Mouse (Mus musculus) B cell, adult 2 months (primary cell): ENCODE data around the gene Kmt2b.

Source experiments
- DNase-seq, 2 experiments: peaks; one replicate each; pipeline ENCODE4 v3.0.0; 2022

Gene Kmt2b

DNA sequence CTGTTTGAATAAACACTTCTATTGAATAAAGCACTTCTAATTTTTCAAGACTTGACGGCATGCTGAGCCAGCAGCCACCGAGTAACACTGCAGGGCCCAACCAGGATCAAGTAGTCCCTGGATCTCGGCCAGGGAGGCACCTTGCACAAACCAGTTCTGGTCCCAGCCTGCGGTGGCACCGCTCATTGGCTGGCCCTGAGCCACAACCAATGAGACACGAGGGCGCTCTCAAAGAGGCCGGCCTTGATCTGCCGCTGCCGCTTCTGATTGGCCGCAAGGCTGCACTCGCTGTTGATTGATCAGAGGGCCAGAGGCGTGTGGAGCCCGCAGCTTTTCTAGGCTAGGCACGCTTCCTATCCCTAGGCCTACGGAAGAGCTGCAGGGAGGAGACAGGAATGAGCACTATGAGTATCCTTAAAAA, 11.4 kb upstream of the Kmt2b start:
- DNase-seq = peak; percentile 48 to 51

DNA sequence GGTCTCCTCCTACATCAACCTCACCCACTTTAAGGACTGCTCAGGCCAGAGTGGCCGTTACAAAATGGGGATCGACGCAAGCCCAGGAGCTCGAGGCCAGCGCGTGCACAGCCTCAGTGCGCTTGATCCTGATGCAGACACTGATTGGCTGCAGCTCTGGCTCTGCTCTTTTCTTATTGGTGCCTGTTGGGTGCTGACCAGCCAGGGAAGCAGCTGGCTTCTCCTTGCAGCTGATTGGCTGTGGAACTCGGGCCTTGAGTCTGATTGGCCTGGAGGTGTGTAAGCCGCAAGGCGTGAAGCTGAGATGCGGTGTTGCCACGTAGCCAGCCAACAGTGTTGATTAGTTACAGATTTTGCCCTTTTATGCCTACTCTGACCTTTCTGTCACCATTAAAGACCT, 10.3 kb upstream of the Kmt2b start, which contains the start of gene Zbtb32:
TSS of gene Zbtb32 (minus strand) at position 124 of the 400 bp plus-strand sequence.
- no peak for DNase-seq

DNA sequence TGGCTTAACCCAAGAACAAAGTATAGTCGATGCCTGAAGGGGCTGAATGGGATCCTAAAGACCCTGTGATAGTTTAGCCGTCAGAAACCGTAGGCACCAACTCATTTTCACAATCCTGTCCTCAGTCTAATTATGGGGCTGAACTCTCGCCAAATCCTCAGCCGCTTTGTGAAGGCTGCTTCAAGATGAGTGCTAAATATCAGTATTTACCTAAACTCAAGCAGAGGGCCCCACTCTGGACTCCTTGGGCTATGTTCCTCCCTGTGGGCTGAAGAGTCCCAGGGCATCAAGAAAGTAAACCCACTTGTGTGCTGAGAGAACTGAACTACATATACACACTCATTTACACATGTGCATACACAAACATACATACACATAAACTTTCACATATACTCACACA, 8.3 kb upstream of the Kmt2b start:
- no peak for DNase-seq

DNA sequence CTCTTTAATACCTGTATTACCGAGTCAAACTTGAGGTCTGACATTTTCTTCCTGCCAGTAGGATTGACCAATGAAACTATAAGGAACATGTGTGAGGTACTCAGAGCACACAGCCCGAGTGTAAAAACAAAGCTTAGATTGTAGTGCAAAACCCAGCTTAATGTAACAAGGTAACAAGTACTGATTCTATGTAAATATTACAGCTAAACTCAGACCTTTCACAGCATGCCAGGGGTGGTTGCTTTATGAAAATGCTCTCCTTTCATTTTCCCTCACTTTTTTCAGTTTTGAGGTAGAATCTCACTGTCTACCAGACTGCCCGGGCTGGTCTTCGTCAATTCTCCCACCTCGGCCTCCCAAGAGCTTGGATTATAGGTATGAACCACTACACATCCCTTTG, 7.6 kb upstream of the Kmt2b start:
- no peak for DNase-seq

DNA sequence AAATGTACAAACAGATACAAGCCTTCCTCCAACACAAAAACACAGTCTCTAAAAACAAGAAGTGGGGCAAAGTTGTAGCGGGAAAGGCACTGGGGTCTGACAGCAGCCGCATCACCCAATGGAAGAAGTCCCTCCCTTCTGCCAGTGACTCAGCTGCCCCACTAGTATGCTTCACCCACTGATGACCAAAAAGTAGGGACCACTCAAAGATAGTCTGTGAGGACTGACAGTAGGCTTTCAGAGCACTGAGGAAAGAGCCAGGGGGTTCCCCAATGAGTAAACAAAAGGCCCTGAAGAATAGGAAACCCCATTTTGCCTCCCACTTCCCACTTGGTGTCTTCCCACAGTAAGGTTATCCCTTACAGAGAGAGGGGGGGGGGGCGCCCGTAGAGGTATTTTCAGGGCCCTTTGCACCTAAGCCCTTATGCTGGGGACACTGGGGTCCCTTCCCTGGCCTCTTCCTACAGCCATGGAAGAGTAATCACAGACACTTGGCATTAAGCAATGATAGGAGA, 6.0 kb upstream of the Kmt2b start:
- DNase-seq = peak; percentile 23 to 34

DNA sequence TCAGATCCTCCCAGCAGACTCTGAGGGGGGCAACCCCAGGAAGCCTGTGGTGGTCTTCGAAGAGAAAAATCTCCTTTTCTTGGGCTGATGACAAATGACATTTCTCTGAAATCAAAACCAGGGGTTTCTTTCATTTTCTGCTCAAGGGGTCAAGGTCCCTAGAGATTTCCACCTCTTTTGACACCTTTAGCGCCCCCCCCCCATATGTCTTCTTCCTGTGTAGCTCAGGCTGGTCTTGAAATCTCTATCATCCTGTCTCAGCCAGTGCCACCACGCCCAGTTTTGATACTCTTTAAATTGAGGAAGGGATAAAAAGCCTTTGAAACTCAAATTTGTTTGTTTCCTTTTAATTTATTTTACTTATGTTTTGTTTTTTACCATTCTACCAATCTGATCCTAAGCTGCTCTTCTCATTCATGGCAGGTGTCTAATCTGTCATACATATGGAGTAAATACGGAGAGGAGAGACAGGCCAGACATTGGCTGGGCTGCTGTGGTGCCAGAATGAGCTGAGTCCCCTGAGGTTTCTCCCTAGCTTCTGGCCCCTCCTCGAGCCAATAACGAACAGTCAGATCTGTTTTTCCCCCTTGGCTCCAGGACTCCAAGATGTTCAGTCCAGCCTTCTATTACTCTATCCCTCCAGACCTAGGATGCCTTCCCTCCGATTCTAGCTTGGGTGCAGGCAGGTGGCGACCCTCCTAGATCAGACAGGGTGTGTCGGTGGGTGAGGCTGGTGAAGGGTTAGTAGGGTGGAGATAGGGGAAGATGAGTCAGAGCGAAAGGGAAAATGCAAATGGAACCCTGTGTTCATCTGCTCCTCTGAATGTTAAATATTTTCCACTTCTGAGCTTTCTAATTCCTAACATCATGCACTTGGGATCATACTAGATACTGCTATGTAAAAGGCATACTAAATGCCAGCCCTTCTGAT, 5.3 kb upstream of the Kmt2b start:
- peak; percentile 34 for DNase-seq

DNA sequence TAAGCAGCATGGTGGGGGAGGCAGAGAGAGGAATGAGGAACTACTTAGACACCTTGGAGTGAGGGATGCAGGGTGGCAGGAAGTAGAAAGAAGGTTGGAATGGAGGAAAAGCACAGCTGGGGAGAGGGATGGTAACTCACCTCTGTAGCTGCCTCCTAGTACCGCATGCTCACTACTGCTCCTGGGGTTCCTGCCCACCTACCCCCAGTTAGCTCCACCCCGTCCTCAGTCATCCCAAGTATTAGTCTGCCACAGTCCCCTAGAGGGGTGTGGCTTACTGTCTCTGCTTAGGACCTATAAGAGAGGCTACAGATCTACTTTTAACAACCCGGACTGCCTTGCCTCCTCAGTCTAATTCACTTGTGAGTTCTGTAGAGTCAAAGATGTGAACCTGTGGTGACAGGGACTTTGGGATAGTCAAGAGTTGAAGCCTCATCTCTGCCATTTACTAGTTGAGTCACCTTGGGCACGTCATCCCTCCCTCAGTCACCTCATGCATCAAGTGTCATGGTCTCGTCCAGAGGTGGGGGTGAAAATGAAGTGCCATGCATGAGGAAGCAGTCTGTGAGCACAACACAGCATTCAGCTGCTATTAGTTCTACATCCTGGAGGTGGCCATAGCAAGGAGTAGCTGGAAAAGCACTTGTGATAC, 4.4 kb upstream of the Kmt2b start:
- peak in 1 of 2 experiments; percentile 11 for DNase-seq

DNA sequence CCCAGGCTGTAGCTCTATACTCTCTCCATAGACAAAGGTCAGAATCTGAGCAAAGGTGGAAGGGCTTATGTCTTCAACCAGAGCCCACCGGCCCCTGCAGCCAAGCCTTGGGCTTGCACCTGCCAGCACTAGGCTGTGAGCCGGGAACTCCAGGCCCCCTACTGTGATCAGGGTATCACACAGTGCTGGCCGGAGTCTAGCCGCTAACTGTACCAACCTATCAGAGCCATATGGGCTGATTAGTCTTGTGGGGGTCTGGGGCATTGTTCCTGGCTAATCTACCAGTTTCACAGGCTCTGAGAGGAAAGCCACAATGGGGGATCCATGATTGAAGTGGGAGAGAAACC, 3.1 kb upstream of the Kmt2b start:
- DNase-seq = no peak

DNA sequence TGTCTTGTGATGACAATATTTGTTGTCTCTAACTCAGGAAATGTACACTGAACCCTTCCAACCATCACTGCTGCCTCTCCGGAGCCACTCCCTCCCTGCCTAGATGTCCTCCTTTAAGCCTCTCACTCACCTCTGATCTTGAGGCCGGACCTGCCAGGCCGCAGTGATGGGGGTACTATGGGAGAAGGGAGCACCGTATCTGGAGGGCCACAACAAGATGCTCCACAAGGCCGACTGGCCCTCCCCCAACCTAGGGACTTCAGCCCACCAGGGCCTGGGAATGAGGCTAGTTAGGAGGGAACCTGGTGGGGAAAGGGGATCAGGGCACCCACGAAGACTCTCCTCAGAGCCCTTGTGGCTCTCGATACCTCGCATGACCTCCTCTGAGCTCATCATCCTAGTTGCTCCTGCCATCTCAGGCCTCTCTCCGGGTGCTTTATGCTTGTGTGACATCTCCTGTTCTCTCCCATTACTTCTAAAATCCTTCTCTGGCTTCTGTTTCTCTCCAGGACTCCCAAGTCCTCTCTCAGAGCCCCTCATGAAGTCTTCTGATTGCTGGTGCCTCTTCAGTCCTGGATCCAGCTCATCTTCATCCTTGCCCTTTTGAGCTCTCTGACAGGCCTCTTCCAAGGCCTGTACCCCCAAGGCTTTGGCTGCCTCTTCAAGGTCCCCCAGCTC, 2.5 kb upstream of the Kmt2b start:
- DNase-seq = no peak

DNA sequence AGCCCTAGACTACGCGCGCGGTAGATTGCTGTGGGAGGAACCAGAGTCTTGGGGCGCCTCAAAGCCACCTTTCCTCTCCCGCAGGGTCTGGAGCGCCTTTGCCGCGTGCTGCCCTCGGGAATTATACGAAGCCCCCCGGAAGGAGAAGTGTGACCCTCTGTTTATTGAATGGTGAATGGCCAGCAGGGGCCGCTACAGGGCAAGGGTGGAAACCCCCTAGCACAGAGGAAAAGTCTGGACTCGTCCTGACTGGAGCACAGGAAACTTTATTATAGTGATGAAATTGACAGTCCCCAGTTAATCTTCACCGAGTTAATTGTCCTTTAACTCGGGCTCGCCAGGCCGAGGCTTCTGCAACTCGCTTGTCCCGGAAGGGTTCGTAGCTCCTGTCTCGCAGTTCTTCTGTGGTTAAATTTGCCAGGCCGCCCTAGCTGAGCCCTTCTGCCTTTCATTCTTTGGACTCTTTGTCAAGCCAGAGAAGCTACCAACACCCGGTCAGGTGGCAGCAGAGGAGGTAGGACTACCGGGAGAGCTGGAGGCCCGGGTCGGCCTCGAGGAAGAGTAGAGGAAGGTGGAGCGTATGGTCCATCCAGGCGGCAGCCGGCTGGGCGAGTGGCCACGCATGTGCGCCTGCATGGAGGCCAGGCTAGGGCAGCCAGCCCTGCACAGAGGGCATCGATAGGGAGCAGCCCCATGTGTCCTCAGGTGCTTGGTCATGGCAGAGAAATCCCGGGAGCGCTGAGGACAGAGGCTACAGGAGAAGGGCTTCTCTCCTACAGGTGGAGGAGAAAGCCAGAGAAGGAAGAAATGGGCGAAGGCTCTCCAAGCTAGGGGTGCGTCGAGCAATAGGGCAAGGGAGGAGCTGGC, 1.1 kb upstream of the Kmt2b start:
- peak; percentile 79 to 83 for DNase-seq

DNA sequence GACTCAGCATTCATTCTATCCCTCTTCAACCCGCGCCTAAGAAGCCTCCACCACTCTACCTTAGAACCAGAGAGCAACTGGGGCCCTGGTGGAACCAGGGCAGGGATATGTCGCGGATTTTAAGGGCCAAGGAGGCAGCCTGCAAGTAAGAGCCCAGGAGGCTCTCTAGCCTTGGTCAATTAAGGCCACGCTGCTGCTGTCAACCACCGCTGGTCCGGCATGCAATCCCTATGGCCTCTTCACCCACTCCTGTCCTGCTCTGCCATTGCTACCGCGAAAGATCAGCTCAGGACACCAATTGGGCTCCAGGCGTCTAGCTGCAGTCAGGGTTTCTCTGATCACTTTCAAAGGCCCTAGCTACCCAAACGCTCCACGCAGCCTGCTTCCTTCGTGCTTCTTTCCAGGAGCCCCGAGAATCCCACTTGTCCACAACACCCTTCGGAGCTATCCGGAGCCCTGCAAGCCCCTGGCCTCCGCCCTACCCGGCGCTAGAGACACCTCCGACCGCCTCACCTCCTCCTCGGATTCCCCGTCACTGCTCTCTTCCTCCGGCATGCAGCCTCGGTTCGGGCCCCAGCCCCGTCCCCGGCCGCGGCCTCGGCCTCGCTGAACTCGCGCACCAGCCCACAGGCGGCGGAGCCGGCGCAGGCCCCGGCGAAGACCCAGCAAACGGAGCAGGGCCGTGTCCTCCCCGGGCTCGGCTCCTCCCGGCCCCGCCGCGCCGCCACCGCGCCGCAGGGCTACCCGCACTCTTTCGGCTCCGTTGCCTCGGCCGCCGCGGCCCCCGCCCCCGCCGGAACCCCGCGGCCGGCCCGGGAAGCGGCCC, 471 bp downstream of the Kmt2b start:
- DNase-seq = peak; percentile 60 to 61

DNA sequence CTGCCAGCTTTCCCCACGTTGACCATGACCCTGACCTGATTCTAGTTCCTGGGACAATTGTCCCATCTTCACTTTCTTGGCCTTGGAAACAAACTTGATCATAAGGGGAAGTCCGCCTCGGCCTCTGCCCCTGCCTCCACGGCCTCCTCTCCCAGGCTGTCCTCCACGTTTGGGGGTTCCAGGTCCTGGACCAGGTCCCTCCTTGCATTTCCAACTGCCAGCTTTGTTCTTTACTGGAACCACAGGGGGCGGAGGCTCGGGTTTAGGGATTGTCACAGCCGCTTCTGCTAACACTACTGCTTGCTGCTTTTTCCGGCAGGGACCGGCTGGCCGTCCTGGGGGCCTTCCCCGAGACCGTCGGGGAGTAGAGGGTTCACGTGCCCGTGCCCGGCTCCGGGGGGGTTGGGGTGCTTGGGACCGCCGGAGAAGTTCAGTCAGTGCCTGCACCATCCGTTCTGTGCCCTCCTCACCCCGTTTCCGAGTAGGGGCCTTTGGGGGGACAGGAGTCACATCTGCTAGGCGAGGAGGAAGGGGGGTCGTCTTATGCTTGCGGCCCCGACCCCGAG, 2.0 kb downstream of the Kmt2b start:
- DNase-seq = no peak

DNA sequence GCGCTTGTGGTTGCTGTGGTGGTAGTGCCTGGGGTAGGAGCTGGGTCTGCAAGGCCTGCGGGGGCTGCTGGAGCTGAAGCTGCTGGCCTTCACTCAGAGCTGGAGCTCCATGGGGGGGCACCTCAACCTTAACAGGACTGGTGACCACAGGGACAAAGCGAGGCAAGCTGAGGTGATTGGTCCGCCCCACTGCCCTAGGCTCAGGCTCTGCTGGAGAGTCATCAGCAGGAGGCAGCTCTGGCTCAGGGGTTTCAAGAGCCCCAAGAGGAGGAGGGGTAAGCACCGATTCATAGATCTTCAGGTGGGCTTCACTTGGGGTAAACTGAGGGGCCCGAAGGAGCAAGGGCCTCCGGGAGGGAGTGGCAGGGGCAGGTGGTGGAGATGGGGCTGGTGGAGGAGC, 3.4 kb downstream of the Kmt2b start:
- no peak for DNase-seq

DNA sequence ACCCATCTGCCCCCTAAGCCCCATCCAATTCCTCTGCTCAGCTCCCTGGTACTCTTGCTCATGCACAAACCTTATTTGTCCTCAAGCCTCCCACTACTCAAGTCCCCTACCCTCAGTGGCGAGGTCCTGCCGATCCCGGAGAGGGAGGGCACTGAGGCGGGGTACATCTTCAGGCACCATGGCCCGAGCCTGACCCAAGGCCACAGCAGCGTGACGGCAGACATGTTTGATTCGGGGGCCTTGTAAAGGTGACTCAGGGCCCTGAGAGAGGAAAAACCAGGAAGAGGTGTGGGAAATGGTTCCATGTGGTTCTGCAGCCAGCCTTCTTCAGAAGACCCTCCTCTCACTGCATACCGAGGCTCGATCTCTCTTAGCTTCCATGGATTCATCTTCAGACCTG, 4.2 kb downstream of the Kmt2b start:
- DNase-seq = no peak

DNA sequence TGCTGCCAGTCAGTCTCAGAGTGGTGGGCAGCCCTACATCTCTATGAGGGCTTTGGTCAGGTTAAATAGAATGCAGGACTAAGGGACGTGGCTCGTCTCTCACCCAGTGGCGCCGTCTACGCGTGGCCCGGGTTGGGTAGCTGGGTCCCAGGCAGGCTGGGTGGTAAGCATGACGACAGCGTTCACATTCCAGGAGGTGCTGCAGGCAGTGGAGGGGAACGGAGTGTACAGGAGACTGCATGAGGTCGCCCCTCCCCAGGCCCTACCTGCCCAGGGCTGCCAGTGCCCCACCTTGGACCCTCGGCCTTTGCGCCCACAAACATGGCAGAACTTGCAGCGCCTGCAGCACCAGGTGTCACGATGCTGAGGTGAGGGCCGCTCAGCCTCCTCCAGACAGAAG, 7.0 kb downstream of the Kmt2b start:
- no peak for DNase-seq

DNA sequence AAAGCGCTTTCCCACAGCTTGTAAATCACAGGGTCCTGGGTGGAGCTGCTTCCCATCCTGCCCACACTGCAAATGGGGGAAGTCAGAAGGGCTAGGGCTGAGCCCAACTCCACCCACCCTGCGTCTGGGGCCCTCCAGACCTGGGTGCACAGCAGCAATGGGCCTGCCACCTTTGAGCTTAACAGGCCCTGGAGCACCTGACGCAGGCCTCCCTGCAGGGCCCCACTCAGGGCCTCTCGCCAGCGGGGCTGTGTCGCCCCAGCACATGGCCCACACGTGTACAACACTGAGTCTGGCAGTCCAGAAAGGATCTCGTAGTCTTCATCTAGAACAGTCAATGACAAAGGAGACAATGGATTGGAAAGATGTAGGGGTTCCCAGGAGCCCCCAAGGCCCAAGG, 8.6 kb downstream of the Kmt2b start:
- no peak for DNase-seq

DNA sequence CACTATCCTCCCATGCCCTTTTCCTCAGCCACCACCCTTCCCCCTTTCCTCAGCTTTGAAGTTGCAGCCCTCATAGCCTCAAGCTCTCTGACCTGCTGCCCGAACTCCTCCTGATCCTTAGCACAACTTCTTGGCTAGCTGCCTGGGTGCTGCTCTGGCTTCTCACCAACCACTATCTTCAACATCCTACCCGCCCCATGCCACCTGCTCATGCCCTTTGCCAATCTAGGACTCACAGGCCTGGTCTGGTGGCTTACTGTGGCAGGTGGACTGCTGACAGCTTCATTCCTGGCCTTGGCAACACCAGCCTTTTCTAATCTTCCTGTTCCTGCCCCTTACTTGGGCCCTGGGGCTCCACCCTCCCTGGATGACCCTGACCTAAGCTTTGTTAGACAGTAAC, 15.6 kb downstream of the Kmt2b start:
- DNase-seq = no peak

DNA sequence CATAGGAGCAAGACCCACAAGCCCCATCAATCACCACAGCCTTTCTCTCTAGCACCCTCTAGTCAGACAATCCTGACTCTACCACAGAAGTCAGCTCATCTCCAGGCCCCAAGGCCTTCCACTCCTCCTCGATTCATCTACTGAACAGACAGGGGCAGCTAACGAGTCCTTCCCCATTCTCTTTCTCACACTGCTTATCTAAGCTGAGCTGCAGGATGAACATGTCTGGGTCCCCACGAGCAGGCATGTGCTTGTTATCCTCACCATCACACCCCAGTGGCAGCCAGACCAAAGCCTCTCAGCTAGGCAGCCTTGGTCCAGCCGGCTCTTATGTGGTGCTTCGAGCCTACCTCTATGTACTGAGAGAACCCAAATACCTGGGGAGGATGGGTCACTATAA, 16.1 kb downstream of the Kmt2b start:
- no peak for DNase-seq

DNA sequence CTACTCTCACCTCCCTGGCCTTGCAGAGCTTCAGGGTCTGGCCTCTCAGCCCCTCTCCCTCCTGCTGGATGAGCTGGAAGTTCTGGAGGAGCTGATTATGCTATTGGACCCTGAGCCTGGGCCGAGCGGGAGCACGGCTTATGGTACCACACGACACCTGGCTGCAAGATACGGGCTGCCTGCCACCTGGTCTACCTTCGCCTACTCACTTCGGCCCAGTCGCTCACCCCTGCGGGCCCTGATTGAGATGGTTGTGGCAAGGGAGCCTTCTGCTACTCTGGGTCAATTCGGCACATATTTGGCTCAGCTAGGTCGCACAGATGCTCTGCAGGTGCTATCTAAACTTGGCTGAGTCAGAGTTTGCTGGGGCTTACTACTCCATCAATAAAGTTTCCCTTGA, 21.0 kb downstream of the Kmt2b start:
- DNase-seq = no peak

DNA sequence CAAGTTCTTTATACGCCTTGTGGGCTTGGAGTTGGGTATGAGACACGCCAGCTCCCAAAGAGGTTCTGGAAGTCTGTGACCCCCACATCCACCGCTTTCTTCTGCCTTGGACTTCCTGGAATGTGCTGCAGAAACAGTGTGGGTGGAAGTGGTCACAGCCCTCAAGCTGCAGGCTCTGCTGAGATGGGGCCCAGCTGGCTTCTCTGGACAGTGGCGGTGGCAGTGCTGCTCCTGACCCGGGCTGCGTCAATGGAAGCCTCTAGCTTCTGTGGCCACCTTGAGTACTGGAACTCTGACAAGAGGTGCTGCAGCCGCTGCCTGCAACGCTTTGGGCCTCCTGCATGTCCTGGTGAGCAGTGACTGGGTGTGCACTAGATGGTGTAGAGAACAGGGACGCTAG, 22.5 kb downstream of the Kmt2b start:
- no peak for DNase-seq

DNA sequence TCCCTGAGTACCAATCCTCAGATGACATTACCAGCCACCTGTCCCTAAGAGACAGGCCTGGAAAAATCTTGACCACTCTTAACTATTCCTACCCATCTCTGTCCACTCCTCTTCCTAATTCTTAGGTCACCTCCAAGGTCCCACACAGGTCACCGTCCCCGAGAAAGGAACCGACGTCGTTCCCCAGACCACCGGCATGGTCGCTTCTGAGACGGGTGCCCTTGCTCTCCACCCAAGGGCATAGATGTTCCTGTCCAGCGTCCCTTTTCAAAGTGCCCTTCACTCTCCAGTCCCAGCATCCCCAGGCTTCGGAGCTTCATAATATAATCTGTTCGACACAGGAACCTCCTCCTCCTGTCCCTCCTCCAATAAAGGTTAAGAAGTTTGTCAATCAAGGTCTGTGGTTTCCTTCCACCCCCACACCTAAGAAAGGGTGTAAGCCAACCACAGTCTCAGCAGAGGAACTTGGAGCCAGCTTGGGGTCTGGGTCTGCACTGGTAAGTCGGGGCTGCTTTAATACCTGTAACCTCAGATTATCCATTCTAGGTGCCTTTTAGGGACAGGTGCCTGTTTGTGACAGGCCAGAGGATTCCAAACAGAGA, 23.5 kb downstream of the Kmt2b start, which contains the start of gene Igflr1:
TSS of gene Igflr1 (plus strand) at position 458 of the 602 bp plus-strand sequence.
- DNase-seq = no peak
